Mouse (Mus musculus): ENCODE results near the gene Garnl3.

GRCm38 (mm10) chr2:33037429-33037828, 94.0 kb downstream of the Garnl3 start:
- no peak for TF ChIP-seq POLR2A (IDR thresholded peaks at IDR 0.05; ENCODE audit: control insufficient read depth, low read depth, low read length)
- no peak for TF ChIP-seq CTCF (IDR thresholded peaks at IDR 0.05; ENCODE audit: control insufficient read depth, insufficient read depth, insufficient replicate concordance, low read depth, low read length)
